Mouse (Mus musculus) hindbrain, embryonic 11.5 days (tissue): ENCODE measurements around the gene Atf6. TPM values are rescaled to one million over a fixed set of nuclear protein-coding genes. Genes with fewer than 3 reads are reported as not detected.

Source experiments
- ATAC-seq: fragments of 200-750 bp; cut with Nextera tagmentation; 2 replicates; pipeline ENCODE4 v1.8.0; 2017; ENCODE audit warnings: mild to moderate bottlenecking, moderate TSS enrichment, moderate library complexity; ENCODE audit not compliant: low FRiP score
- DNase-seq: peaks from one replicate; pipeline ENCODE4 v3.0.0-alpha.2; 2015; ENCODE audit warnings: low spot score
- H3K27ac ChIP-seq: fragments of 300-500 bp; sonication (generic); 2 replicates; pipeline ENCODE4 v1.5.1; 2014; ENCODE audit warnings: mild to moderate bottlenecking, low read depth, low read length
- H3K27me3 ChIP-seq: fragments of 300-500 bp; sonication (generic); 2 replicates; pipeline ENCODE4 v1.6.1; 2014; ENCODE audit warnings: mild to moderate bottlenecking, low read length, moderate library complexity, mixed read lengths; ENCODE audit not compliant: control insufficient read depth, insufficient read depth
- H3K36me3 ChIP-seq: fragments of 300-500 bp; sonication (generic); 2 replicates; pipeline ENCODE4 v1.6.1; 2014; ENCODE audit warnings: mild to moderate bottlenecking, low read length, moderate library complexity, mixed read lengths; ENCODE audit not compliant: control insufficient read depth, insufficient read depth
- H3K4me1 ChIP-seq: fragments of 300-500 bp; sonication (generic); replicated peaks from 2 replicates; pipeline ENCODE4 v1.6.1; 2014; ENCODE audit warnings: low read length, mixed read lengths; ENCODE audit not compliant: control insufficient read depth, insufficient read depth
- H3K4me2 ChIP-seq: fragments of 300-500 bp; sonication (generic); replicated peaks from 2 replicates; pipeline ENCODE4 v1.6.1; 2014; ENCODE audit warnings: mild to moderate bottlenecking, low read depth, low read length
- H3K4me3 ChIP-seq: fragments of 300-500 bp; sonication (generic); 2 replicates; pipeline ENCODE4 v1.5.1; 2014; ENCODE audit warnings: low read depth, low read length
- H3K9ac ChIP-seq: fragments of 300-500 bp; sonication (generic); 2 replicates; pipeline ENCODE4 v1.6.1; 2014; ENCODE audit warnings: low read depth, low read length
- H3K9me3 ChIP-seq: fragments of 300-500 bp; sonication (generic); 2 replicates; pipeline ENCODE4 v1.6.1; 2016; ENCODE audit warnings: low read length; ENCODE audit not compliant: control insufficient read depth
- WGBS: fragments of 180-500 bp; shearing (Covaris S2); extraction: QIAGEN DNeasy Blood & Tissue Kit; methylation state at CpG from one replicate; pipeline ENCODE4 v1.1.7; 2014; 5-methylcytosine and 5-hydroxymethylcytosine counted together
- polyA plus RNA-seq: library from polyadenylated mRNA; unstranded; fragments of >200 nt; fragmentation: Nextera tagmentation; extraction: Ambion mirVana; gene quantifications from 2 replicates; pipeline ENCODE4 v1.2.1, GENCODE M21; 2014

The Atf6 gene
- polyA plus RNA-seq, 1 experiment from 2014 or later = 10.2 TPM

GRCm38 (mm10) chr1:170702263-170702662 is 165.3 kb downstream of the Atf6 start:
- Histone ChIP-seq H3K4me3 (no peak overlapping the region), H3K9me3 (no peaks in the 10 kb centered on the region), H3K9ac (no peak overlapping the region), H3K27ac (no peak overlapping the region), H3K27me3 (no peaks in the 10 kb centered on the region), H3K4me2 (no peak overlapping the region), H3K36me3 (no peaks in the 10 kb centered on the region), H3K4me1 (no peaks in the 10 kb centered on the region)
- ATAC-seq (no peak), DNase-seq (no peak)
- WGBS = 80% methylated on average over 2 of the region's 2 CpGs

GRCm38 (mm10) chr1:170701582-170701981 is 166.0 kb downstream of the Atf6 start:
- H3K36me3 ChIP-seq = no peaks in the 10 kb centered on the region
- no peaks in the 10 kb centered on the region for H3K9me3 ChIP-seq
- H3K4me1 ChIP-seq = no peaks in the 10 kb centered on the region
- H3K27me3 ChIP-seq = no peaks in the 10 kb centered on the region
- 82% methylated on average over 8 of the region's 8 CpGs for WGBS
- no peak overlapping the region for H3K9ac ChIP-seq
- no peak overlapping the region for H3K4me2 ChIP-seq
- no peak overlapping the region for H3K27ac ChIP-seq
- no peak for DNase-seq
- H3K4me3 ChIP-seq = no peak overlapping the region
- no peak for ATAC-seq

GRCm38 (mm10) chr1:170701178-170701577 is 166.4 kb downstream of the Atf6 start:
- DNase-seq = peak; percentile 11
- WGBS = 58% methylated on average over 3 of the region's 3 CpGs
- no peak overlapping the region for H3K27ac ChIP-seq

GRCm38 (mm10) chr1:170700496-170701027 is 167.0 kb downstream of the Atf6 start:
- WGBS = 84% methylated on average over 3 of the region's 3 CpGs
- no peaks in the 10 kb centered on the region for H3K36me3 ChIP-seq
- H3K9me3 ChIP-seq = no peaks in the 10 kb centered on the region
- ATAC-seq (no peak), DNase-seq (no peak)
- no peak overlapping the region for H3K9ac ChIP-seq
- no peak overlapping the region for H3K27ac ChIP-seq
- no peaks in the 10 kb centered on the region for H3K4me1 ChIP-seq
- no peaks in the 10 kb centered on the region for H3K27me3 ChIP-seq
- no peak overlapping the region for H3K4me2 ChIP-seq
- H3K4me3 ChIP-seq = no peak overlapping the region

More at GRCm38 (mm10) chr1:170701178-170701577, 166.4 kb downstream of the Atf6 start:
- ATAC-seq = no peak
- Histone ChIP-seq H3K36me3 (no peaks in the 10 kb centered on the region), H3K9ac (no peak overlapping the region), H3K9me3 (no peaks in the 10 kb centered on the region), H3K4me3 (no peak overlapping the region), H3K4me2 (no peak overlapping the region), H3K27me3 (no peaks in the 10 kb centered on the region), H3K4me1 (no peaks in the 10 kb centered on the region)

- no peaks in the 10 kb centered on the region for H3K9me3 ChIP-seq
- WGBS = 81% methylated on average over 9 of the region's 9 CpGs
- H3K9ac ChIP-seq = no peak overlapping the region
- H3K4me3 ChIP-seq = no peak overlapping the region
- no peaks in the 10 kb centered on the region for H3K36me3 ChIP-seq
- ATAC-seq (no peak), DNase-seq (no peak)
- no peaks in the 10 kb centered on the region for H3K4me1 ChIP-seq
- no peak overlapping the region for H3K4me2 ChIP-seq
- H3K27me3 ChIP-seq = no peaks in the 10 kb centered on the region
- no peak overlapping the region for H3K27ac ChIP-seq
Measured at GRCm38 (mm10) chr1:170699553-170699952, 168.0 kb downstream of the Atf6 start.

- H3K36me3 ChIP-seq = no peaks in the 10 kb centered on the region
- H3K9ac ChIP-seq = no peak overlapping the region
- H3K27me3 ChIP-seq = no peaks in the 10 kb centered on the region
- WGBS = 82% methylated on average over 3 of the region's 3 CpGs
- H3K27ac ChIP-seq = no peak overlapping the region
- no peak overlapping the region for H3K4me2 ChIP-seq
- DNase-seq (no peak), ATAC-seq (no peak)
- H3K4me1 ChIP-seq = no peaks in the 10 kb centered on the region
- H3K4me3 ChIP-seq = no peak overlapping the region
- H3K9me3 ChIP-seq = no peaks in the 10 kb centered on the region
Measured at GRCm38 (mm10) chr1:170698771-170699170, 168.8 kb downstream of the Atf6 start.

- Histone ChIP-seq H3K27ac (no peak overlapping the region), H3K4me2 (no peak overlapping the region), H3K27me3 (no peaks in the 10 kb centered on the region), H3K4me1 (no peaks in the 10 kb centered on the region), H3K9me3 (no peaks in the 10 kb centered on the region), H3K9ac (no peak overlapping the region), H3K36me3 (no peaks in the 10 kb centered on the region), H3K4me3 (no peak overlapping the region)
- DNase-seq (no peak), ATAC-seq (no peak)
- 65% methylated on average over 7 of the region's 7 CpGs for WGBS
Measured at GRCm38 (mm10) chr1:170697771-170698356, 169.7 kb downstream of the Atf6 start.

- H3K36me3 ChIP-seq = no peaks in the 10 kb centered on the region
- no peak overlapping the region for H3K4me2 ChIP-seq
- WGBS = 92% methylated on average over 8 of the region's 8 CpGs
- no peaks in the 10 kb centered on the region for H3K9me3 ChIP-seq
- no peak overlapping the region for H3K9ac ChIP-seq
- no peak overlapping the region for H3K27ac ChIP-seq
- DNase-seq (no peak), ATAC-seq (no peak)
- no peaks in the 10 kb centered on the region for H3K4me1 ChIP-seq
- no peaks in the 10 kb centered on the region for H3K27me3 ChIP-seq
- no peak overlapping the region for H3K4me3 ChIP-seq
Measured at GRCm38 (mm10) chr1:170696996-170697395, 170.6 kb downstream of the Atf6 start.

- H3K27me3 ChIP-seq = no peaks in the 10 kb centered on the region
- WGBS = 58% methylated on average over 6 of the region's 6 CpGs
- DNase-seq = no peak
- no peak overlapping the region for H3K27ac ChIP-seq
- no peak overlapping the region for H3K9ac ChIP-seq
- no peak overlapping the region for H3K4me3 ChIP-seq
- H3K4me2 ChIP-seq = no peak overlapping the region
- no peaks in the 10 kb centered on the region for H3K4me1 ChIP-seq
- H3K9me3 ChIP-seq = no peaks in the 10 kb centered on the region
- no peaks in the 10 kb centered on the region for H3K36me3 ChIP-seq
- ATAC-seq = no peak
Measured at GRCm38 (mm10) chr1:170695326-170695725, 172.2 kb downstream of the Atf6 start.
